Mouse (Mus musculus) forebrain, embryonic 14.5 days (tissue): Measurements from ENCODE around the gene Osgin1. TPM values are rescaled to one million over a fixed set of nuclear protein-coding genes. Genes with fewer than 3 reads are reported as not detected.

ENCODE experiments used
- polyA plus RNA-seq: library from polyadenylated mRNA; unstranded; fragments of >200 nt; fragmentation: Nextera tagmentation; extraction: Ambion mirVana; gene quantifications from 2 replicates; pipeline ENCODE4 v1.2.1, GENCODE M21; 2014

Gene Osgin1
- polyA plus RNA-seq, 1 experiment from 2014 or later, result 0.28 TPM

Other genes starting within 250 kb of the Osgin1 start
- gene Hsbp1, start 89.6 kb upstream of the Osgin1 start, polyA plus RNA-seq, result 593 and 648 TPM in 2 replicates
- gene Mlycd, start 39.2 kb upstream of the Osgin1 start, polyA plus RNA-seq, result 12.3 and 16.6 TPM in 2 replicates
- gene Necab2, start 12.6 kb downstream of the Osgin1 start, polyA plus RNA-seq, result 16.9 and 19.5 TPM in 2 replicates
- not detected in 2 replicates for gene Slc38a8, start 67.6 kb downstream of the Osgin1 start, polyA plus RNA-seq
- gene Mbtps1, start 124.6 kb downstream of the Osgin1 start, polyA plus RNA-seq, result 50.0 and 58.4 TPM in 2 replicates
- gene Hsdl1, start 141.1 kb downstream of the Osgin1 start, polyA plus RNA-seq, result 183 and 202 TPM in 2 replicates
- 0.39 and 0.40 TPM in 2 replicates for gene Dnaaf1, start 141.1 kb downstream of the Osgin1 start, polyA plus RNA-seq
- gene Taf1c, start 171.1 kb downstream of the Osgin1 start, polyA plus RNA-seq, result 13.7 and 15.5 TPM in 2 replicates
- gene Adad2, start 178.6 kb downstream of the Osgin1 start, polyA plus RNA-seq, result 0.09 TPM in 1 of 2 replicates, not detected in the other
- gene Kcng4, start 201.6 kb downstream of the Osgin1 start, polyA plus RNA-seq, result 0.20 and 0.21 TPM in 2 replicates
- 3.7 and 4.5 TPM in 2 replicates for gene Wfdc1, start 232.2 kb downstream of the Osgin1 start, polyA plus RNA-seq